Mouse (Mus musculus) ES-E14 (cell line): ENCODE data around the gene Ppm1h. TPM values are rescaled to one million over a fixed set of nuclear protein-coding genes. Genes with fewer than 3 reads are reported as not detected.

Source experiments
- DNase-seq: peaks from one replicate; pipeline ENCODE4 v3.0.0-alpha.2; 2013; ENCODE audit warnings: low read depth, low spot score
- H3K27ac ChIP-seq: 2 replicates; pipeline ENCODE4 v1.5.1; 2012; ENCODE audit warnings: low read depth, mild to moderate bottlenecking, low read length, moderate library complexity, mixed read lengths; ENCODE audit not compliant: poor library complexity, insufficient read depth, severe bottlenecking
- H3K36me3 ChIP-seq: 2 replicates; pipeline ENCODE4 v1.6.1; 2012; ENCODE audit warnings: mild to moderate bottlenecking, low read length, moderate library complexity, mixed read lengths; ENCODE audit not compliant: control insufficient read depth, poor library complexity, insufficient read depth, severe bottlenecking
- H3K4me1 ChIP-seq, 2 experiments: fragments of 150-350 bp in 1 of 2; sonication (generic) in 1 of 2; 2 replicates each; pipeline ENCODE4 v1.6.1; 2012; ENCODE audit warnings: low read length in 2 of 2, mild to moderate bottlenecking in 1 of 2, mixed read lengths in 1 of 2; ENCODE audit not compliant: control insufficient read depth in 2 of 2, insufficient read depth in 2 of 2, poor library complexity in 1 of 2
- H3K4me3 ChIP-seq, 2 experiments: fragments of 150-350 bp in 1 of 2; sonication (generic) in 1 of 2; 2 replicates each; pipeline ENCODE4 v1.5.1; 2012; ENCODE audit warnings: low read length in 2 of 2, low read depth in 1 of 2, mild to moderate bottlenecking in 1 of 2, mixed read lengths in 1 of 2; ENCODE audit not compliant: insufficient read depth in 1 of 2, poor library complexity in 1 of 2, severe bottlenecking in 1 of 2
- H3K9ac ChIP-seq: 2 replicates; pipeline ENCODE4 v1.6.1; 2012; ENCODE audit warnings: low read depth, mild to moderate bottlenecking, low read length, mixed read lengths; ENCODE audit not compliant: poor library complexity, insufficient read depth, severe bottlenecking
- H3K9me3 ChIP-seq: fragments of 150-350 bp; sonication (generic); 2 replicates; pipeline ENCODE4 v1.6.1; 2012; ENCODE audit warnings: low read depth, mild to moderate bottlenecking, low read length; ENCODE audit not compliant: control insufficient read depth, insufficient read depth
- CHD2 ChIP-seq: IDR thresholded peaks from 2 replicates; pipeline ENCODE4 v1.6.1; 2014; ENCODE audit warnings: mild to moderate bottlenecking, low read depth, low read length, inconsistent platforms
- HCFC1 ChIP-seq: IDR thresholded peaks from 2 replicates; pipeline ENCODE4 v1.6.1; 2012; ENCODE audit warnings: low read length, inconsistent platforms, borderline replicate concordance; ENCODE audit not compliant: insufficient read depth
- MAFK ChIP-seq: IDR thresholded peaks from 2 replicates; pipeline ENCODE4 v1.6.1; 2014; ENCODE audit warnings: mild to moderate bottlenecking, low read depth, low read length, inconsistent platforms; ENCODE audit not compliant: insufficient read depth
- ZC3H11A ChIP-seq: IDR thresholded peaks from 2 replicates; pipeline ENCODE4 v1.6.1; 2012; ENCODE audit warnings: low read depth, mild to moderate bottlenecking, inconsistent platforms, low read length, borderline replicate concordance
- ZNF384 ChIP-seq: IDR thresholded peaks from 2 replicates; pipeline ENCODE4 v1.6.1; 2012; ENCODE audit warnings: low read depth, low read length, inconsistent platforms
- in situ Hi-C, 2 experiments: fragments of 600-800 bp; cut with MboI; formaldehyde crosslinking; loops; one replicate each; pipeline ENCODE4 v1.15.1; 2025; ENCODE audit warnings: low sequenced_read_pairs in 2 of 2, inconsistent platforms in 1 of 2; ENCODE audit not compliant: unreplicated experiment in 2 of 2
- total RNA-seq: library from RNA; depleted of rRNA; stranded (reverse); fragments of 300-350 nt; gene quantifications from 2 replicates; pipeline ENCODE4 v1.2.3, GENCODE M21; 2012

Ppm1h gene
- total RNA-seq, 1 experiment, result 4.5 TPM

DNA sequence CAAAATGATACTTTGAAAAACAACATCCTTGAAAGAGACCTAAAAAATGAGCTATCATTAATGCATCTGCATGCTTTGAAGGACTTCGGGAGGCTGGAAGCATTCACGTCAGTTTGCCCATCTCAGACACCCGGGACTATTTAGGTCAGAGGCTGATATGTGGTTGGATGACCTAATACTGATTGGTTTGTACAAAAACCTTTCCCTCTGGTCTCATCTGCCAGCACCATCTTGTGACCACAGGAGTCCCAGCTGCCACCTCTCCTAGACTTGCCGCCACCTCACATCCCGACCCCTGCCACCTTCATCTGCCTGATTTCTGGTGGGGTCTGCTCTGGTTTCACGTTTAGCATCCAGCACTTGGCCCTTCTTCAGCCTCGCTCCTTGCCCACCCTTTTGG lies 71.3 kb downstream of the Ppm1h start:
- Histone ChIP-seq H3K9me3 (no peaks in the 10 kb centered on the region), H3K27ac (no peak overlapping the region), H3K9ac (no peak overlapping the region), H3K36me3 (no peaks in the 10 kb centered on the region), H3K4me3 (no peak overlapping the region), H3K4me1 (peaks cover 0 to 16% of the 10 kb centered on the region in 2 experiments; a peak in 1 of 4 replicates)
- TF ChIP-seq CHD2 (no peak), ZC3H11A (no peak), MAFK (no peak), ZNF384 (no peak), HCFC1 (no peak)
- DNase-seq, result no peak
- in situ Hi-C loops, result no loop called here

DNA sequence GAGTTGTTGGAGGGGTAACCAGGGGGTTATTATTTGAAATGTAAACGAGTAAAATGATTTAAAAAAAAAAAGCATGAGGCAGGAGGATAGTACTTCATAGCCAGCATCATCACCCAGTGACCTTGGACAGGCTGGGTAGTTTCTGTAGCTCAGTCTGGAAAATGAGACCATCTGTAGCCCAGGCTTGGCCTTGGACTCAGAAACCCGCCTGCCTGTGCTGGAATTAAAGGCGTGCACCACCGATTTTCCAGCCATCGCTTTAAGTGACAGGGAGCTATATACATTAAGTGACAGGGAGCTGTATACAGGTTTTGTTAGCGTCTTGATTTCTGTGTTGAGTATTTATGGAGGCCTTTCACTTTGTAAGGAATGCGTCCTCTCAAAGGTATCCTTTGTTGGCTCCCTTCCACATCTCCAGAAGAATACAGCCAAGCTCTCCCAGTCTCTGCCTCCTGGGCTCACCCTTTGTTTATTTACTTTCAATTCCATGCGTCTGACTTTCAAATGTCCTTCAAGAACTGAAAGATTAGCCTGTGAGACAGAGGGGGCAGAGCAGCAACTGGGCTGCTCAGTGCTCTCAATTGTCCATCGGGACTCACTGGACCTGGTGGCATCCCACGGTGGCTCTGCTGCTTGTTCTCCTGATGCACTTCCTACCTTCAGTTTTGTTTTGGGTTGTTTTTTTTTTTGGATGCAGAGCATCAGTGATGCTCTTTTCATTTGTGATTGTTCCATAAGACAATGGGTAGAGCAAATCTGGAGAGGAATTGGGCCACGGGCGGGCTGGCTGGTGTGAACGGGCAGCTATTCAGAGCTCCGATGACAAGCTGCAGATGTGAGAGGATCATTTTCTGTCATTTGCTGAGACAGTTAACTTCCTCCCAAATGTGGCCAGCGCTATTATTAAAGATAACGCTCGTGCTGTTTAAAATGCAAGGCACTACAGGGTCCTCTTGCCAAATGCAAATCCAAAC lies 74.7 kb downstream of the Ppm1h start:
- in situ Hi-C loops, result no loop called here

GRCm38 (mm10) chr10:122753924-122754307 lies 75.4 kb downstream of the Ppm1h start:
- H3K9me3 ChIP-seq, result no peaks in the 10 kb centered on the region
- no peaks in the 10 kb centered on the region for H3K36me3 ChIP-seq
- no peak overlapping the region for H3K4me3 ChIP-seq
- no peak for DNase-seq
- in situ Hi-C loops, result no loop called here
- TF ChIP-seq HCFC1, result no peak
- peaks cover 0 to 22% of the 10 kb centered on the region in 2 experiments; a peak in 1 of 4 replicates for H3K4me1 ChIP-seq
- no peak overlapping the region for H3K9ac ChIP-seq
- no peak overlapping the region for H3K27ac ChIP-seq

More for the DNA sequence above, 74.7 kb downstream of the Ppm1h start:
- Histone ChIP-seq H3K27ac (no peak overlapping the region), H3K36me3 (no peaks in the 10 kb centered on the region), H3K4me1 (peaks cover 0 to 22% of the 10 kb centered on the region in 2 experiments; a peak in 1 of 4 replicates), H3K4me3 (no peak overlapping the region), H3K9me3 (no peaks in the 10 kb centered on the region), H3K9ac (no peak overlapping the region)
- peak; percentile 33 for DNase-seq
- TF ChIP-seq ZNF384 (no peak), CHD2 (no peak), ZC3H11A (no peak), HCFC1 (no peak), MAFK (no peak)

- H3K27ac ChIP-seq, result no peak overlapping the region
- H3K9me3 ChIP-seq, result no peaks in the 10 kb centered on the region
- no peak overlapping the region for H3K9ac ChIP-seq
- TF ChIP-seq ZNF384 (no peak), ZC3H11A (no peak), HCFC1 (no peak), CHD2 (no peak), MAFK (no peak)
- H3K36me3 ChIP-seq, result no peaks in the 10 kb centered on the region
- peaks cover 0 to 22% of the 10 kb centered on the region in 2 experiments; a peak in 1 of 4 replicates for H3K4me1 ChIP-seq
- DNase-seq, result no peak
- H3K4me3 ChIP-seq, result no peak overlapping the region
- in situ Hi-C loops, result no loop called here
Observed at GRCm38 (mm10) chr10:122754967-122755366, 76.4 kb downstream of the Ppm1h start.
